Mouse (Mus musculus): ENCODE data around the gene Crls1. TPM values are rescaled to one million over a fixed set of nuclear protein-coding genes. Genes with fewer than 3 reads are reported as not detected.

The Crls1 gene
- polyA plus RNA-seq, 1 experiment: 46.4 TPM

GRCm38 (mm10) chr2:132903498-132903897 is 57.0 kb downstream of the Crls1 start:
- Histone ChIP-seq H3K79me2 (ENCODE audit: control insufficient read depth, insufficient read depth) (no peaks in the 10 kb centered on the region), H3K27me3 (ENCODE audit: control insufficient read depth, insufficient read depth, insufficient read length) (peaks cover under 1% of the 10 kb centered on the region), H3K4me2 (ENCODE audit: low read depth) (no peak overlapping the region), H3ac (ENCODE audit: control insufficient read depth, insufficient read length) (no peak overlapping the region), H3K36me3 (ENCODE audit: control insufficient read depth, insufficient read depth) (no peaks in the 10 kb centered on the region), H3K4me3 (no peak overlapping the region)
- TF ChIP-seq MYOD1 (IDR thresholded peaks at IDR 0.05; ENCODE audit: control insufficient read depth in 1 of 3, insufficient read length in 2 of 3, low read depth in 2 of 3): no peak
- TF ChIP-seq MAX (IDR thresholded peaks at IDR 0.05; ENCODE audit: low read depth): no peak
- TF ChIP-seq POLR2AphosphoS2 (IDR thresholded peaks at IDR 0.05; ENCODE audit: insufficient read length, low read depth): no peak
- no peak for TF ChIP-seq POLR2A (IDR thresholded peaks at IDR 0.05; ENCODE audit: insufficient read length, low read depth)

GRCm38 (mm10) chr2:132904961-132905360 is 58.5 kb downstream of the Crls1 start:
- no peak for TF ChIP-seq TCF3 (IDR thresholded peaks at IDR 0.05; ENCODE audit: insufficient read length, low read depth)
- TF ChIP-seq MYOD1 (IDR thresholded peaks at IDR 0.05; ENCODE audit: control insufficient read depth in 1 of 3, insufficient read length in 2 of 3, low read depth in 2 of 3): no peak
- no peak for TF ChIP-seq POLR2A (IDR thresholded peaks at IDR 0.05; ENCODE audit: insufficient read length, low read depth)
- no peak for TF ChIP-seq MYOG (IDR thresholded peaks at IDR 0.05; ENCODE audit: control insufficient read depth in 1 of 3, insufficient read depth in 1 of 3, insufficient read length in 2 of 3, low read depth in 2 of 3)
- TF ChIP-seq REST (IDR thresholded peaks at IDR 0.05; ENCODE audit: insufficient read depth, insufficient read length): no peak
- TF ChIP-seq USF1 (IDR thresholded peaks at IDR 0.05; ENCODE audit: low read depth): no peak
- TF ChIP-seq POLR2AphosphoS2 (IDR thresholded peaks at IDR 0.05; ENCODE audit: insufficient read length, low read depth): no peak
- TF ChIP-seq CEBPB (IDR thresholded peaks at IDR 0.05; ENCODE audit: insufficient read depth, poor library complexity, severe bottlenecking): no peak
- TF ChIP-seq E2F4 (IDR thresholded peaks at IDR 0.05; ENCODE audit: insufficient read depth): no peak
- no peak for TF ChIP-seq TCF12 (IDR thresholded peaks at IDR 0.05; ENCODE audit: insufficient read depth, poor library complexity, severe bottlenecking)
- TF ChIP-seq MAX (IDR thresholded peaks at IDR 0.05; ENCODE audit: low read depth): no peak
- no peak for TF ChIP-seq SRF (IDR thresholded peaks at IDR 0.05; ENCODE audit: control insufficient read depth, insufficient read length, low read depth)

GRCm38 (mm10) chr2:132906763-132907162 is 60.3 kb downstream of the Crls1 start:
- no peaks in the 10 kb centered on the region for H3K36me3 ChIP-seq (ENCODE audit: control insufficient read depth, insufficient read depth)
- H3ac ChIP-seq (ENCODE audit: control insufficient read depth, insufficient read length): no peak overlapping the region
- H3K4me3 ChIP-seq: no peak overlapping the region
- H3K79me2 ChIP-seq (ENCODE audit: control insufficient read depth, insufficient read depth): no peaks in the 10 kb centered on the region
- H3K27me3 ChIP-seq (ENCODE audit: control insufficient read depth, insufficient read depth, insufficient read length): peaks cover 13% of the 10 kb centered on the region
- H3K4me2 ChIP-seq (ENCODE audit: low read depth): peak overlapping the region; percentile 45
- TF ChIP-seq TCF12 (IDR thresholded peaks at IDR 0.05; ENCODE audit: insufficient read depth, poor library complexity, severe bottlenecking) (no peak), USF1 (IDR thresholded peaks at IDR 0.05; ENCODE audit: low read depth) (no peak), SRF (IDR thresholded peaks at IDR 0.05; ENCODE audit: control insufficient read depth, insufficient read length, low read depth) (peak; percentile 62), POLR2A (IDR thresholded peaks at IDR 0.05; ENCODE audit: insufficient read length, low read depth) (no peak)

More at GRCm38 (mm10) chr2:132904961-132905360, 58.5 kb downstream of the Crls1 start:
- no peak overlapping the region for H3K4me3 ChIP-seq
- H3K4me2 ChIP-seq (ENCODE audit: low read depth): no peak overlapping the region
- no peaks in the 10 kb centered on the region for H3K79me2 ChIP-seq (ENCODE audit: control insufficient read depth, insufficient read depth)
- H3ac ChIP-seq (ENCODE audit: control insufficient read depth, insufficient read length): no peak overlapping the region
- no peaks in the 10 kb centered on the region for H3K36me3 ChIP-seq (ENCODE audit: control insufficient read depth, insufficient read depth)
- peaks cover 11% of the 10 kb centered on the region for H3K27me3 ChIP-seq (ENCODE audit: control insufficient read depth, insufficient read depth, insufficient read length)

- TF ChIP-seq CEBPB (IDR thresholded peaks at IDR 0.05; ENCODE audit: insufficient read depth, poor library complexity, severe bottlenecking): no peak
- H3K79me2 ChIP-seq (ENCODE audit: control insufficient read depth, insufficient read depth): no peaks in the 10 kb centered on the region
- no peak overlapping the region for H3ac ChIP-seq (ENCODE audit: control insufficient read depth, insufficient read length)
These were observed 68.3 kb downstream of the Crls1 start for GRCm38 (mm10) chr2:132914785-132915184.

More at GRCm38 (mm10) chr2:132914785-132915184, 68.3 kb downstream of the Crls1 start:
- H3K36me3 ChIP-seq (ENCODE audit: control insufficient read depth, insufficient read depth): no peaks in the 10 kb centered on the region
- H3K4me2 ChIP-seq (ENCODE audit: low read depth): no peak overlapping the region
- H3K4me3 ChIP-seq: no peak overlapping the region
- H3K27me3 ChIP-seq (ENCODE audit: control insufficient read depth, insufficient read depth, insufficient read length): peaks cover 7% of the 10 kb centered on the region

Other genes starting within 250 kb of the Crls1 start
- 5.1 TPM for gene Shld1, start 159.7 kb upstream of the Crls1 start, polyA plus RNA-seq (2012; fragmentation: generic; extraction: Trizol)
- gene Chgb, start 65.4 kb upstream of the Crls1 start, polyA plus RNA-seq (2012; fragmentation: generic; extraction: Trizol): 0.04 TPM
- gene Trmt6, start 30.6 kb upstream of the Crls1 start, polyA plus RNA-seq (2012; fragmentation: generic; extraction: Trizol): 13.3 TPM
- 1.5 TPM for gene Mcm8, start 30.5 kb upstream of the Crls1 start, polyA plus RNA-seq (2012; fragmentation: generic; extraction: Trizol)
- not detected for gene Lrrn4, start 34.2 kb downstream of the Crls1 start, polyA plus RNA-seq (2012; fragmentation: generic; extraction: Trizol)
- gene Fermt1, start 99.2 kb downstream of the Crls1 start, polyA plus RNA-seq (2012; fragmentation: generic; extraction: Trizol): not detected